Mouse (Mus musculus) MEL-GATA-1-ER (cell line): ENCODE measurements around the gene Alkbh6.
A peak's percentile ranks its signal among the peaks of the same experiment; 100 is the strongest.

Source experiments
- DNase-seq: peaks from one replicate; pipeline ENCODE4 v3.0.0-alpha.2; 2012; ENCODE audit warnings: low read depth; ENCODE audit errors: extremely low read depth

Alkbh6 gene

GRCm38 (mm10) chr7:30327140-30327539, 18.6 kb downstream of the Alkbh6 start:
- DNase-seq = no peak

GRCm38 (mm10) chr7:30328379-30328778, 19.9 kb downstream of the Alkbh6 start:
- no peak for DNase-seq

- DNase-seq = peak; percentile 98
These were observed 23.4 kb downstream of the Alkbh6 start for GRCm38 (mm10) chr7:30331887-30332286.

- no peak for DNase-seq
These were observed 24.2 kb downstream of the Alkbh6 start for GRCm38 (mm10) chr7:30332622-30333259.

GRCm38 (mm10) chr7:30333436-30333835, 24.9 kb downstream of the Alkbh6 start:
- DNase-seq = peak; percentile 85

GRCm38 (mm10) chr7:30334563-30334962, 26.0 kb downstream of the Alkbh6 start:
- DNase-seq = no peak

GRCm38 (mm10) chr7:30335688-30336087, 27.2 kb downstream of the Alkbh6 start:
- no peak for DNase-seq

GRCm38 (mm10) chr7:30336384-30336783, 27.9 kb downstream of the Alkbh6 start:
- peak; percentile 63 for DNase-seq

GRCm38 (mm10) chr7:30339432-30340109, 31.1 kb downstream of the Alkbh6 start:
- DNase-seq = no peak

GRCm38 (mm10) chr7:30346635-30347379, 38.3 kb downstream of the Alkbh6 start:
- DNase-seq = no peak

- peak; percentile 17 for DNase-seq
These were observed 39.3 kb downstream of the Alkbh6 start for GRCm38 (mm10) chr7:30347828-30348227.

- DNase-seq = peak; percentile 39
These were observed 44.8 kb downstream of the Alkbh6 start for GRCm38 (mm10) chr7:30353279-30353822.

- DNase-seq = no peak
These were observed 45.5 kb downstream of the Alkbh6 start for GRCm38 (mm10) chr7:30354059-30354458.

- no peak for DNase-seq
These were observed 50.1 kb downstream of the Alkbh6 start for GRCm38 (mm10) chr7:30358378-30359186.

- no peak for DNase-seq
These were observed 50.9 kb downstream of the Alkbh6 start for GRCm38 (mm10) chr7:30359276-30359865.

- no peak for DNase-seq
These were observed 51.5 kb downstream of the Alkbh6 start for GRCm38 (mm10) chr7:30360028-30360427.

- no peak for DNase-seq
These were observed 54.3 kb downstream of the Alkbh6 start, which contains the start of gene Lrfn3 for GRCm38 (mm10) chr7:30362652-30363343. Lrfn3 (minus strand) TSS chr7:30362772.

- no peak for DNase-seq
These were observed 54.8 kb downstream of the Alkbh6 start for GRCm38 (mm10) chr7:30363344-30363738.
